Mouse (Mus musculus) liver, adult 2 months (tissue): ENCODE results near the gene Brk1.

ENCODE experiments used
- CTCF ChIP-seq: fragments of 200-500 bp; IDR thresholded peaks from 2 replicates; pipeline ENCODE4 v1.5.1; 2011; ENCODE audit warnings: low read depth, low read length, control low read depth
- POLR2A ChIP-seq: fragments of 200-500 bp; IDR thresholded peaks from 2 replicates; pipeline ENCODE4 v1.6.1; 2011; ENCODE audit warnings: low read length, control low read depth; ENCODE audit not compliant: insufficient read depth; ENCODE audit errors: extremely low read depth

DNA sequence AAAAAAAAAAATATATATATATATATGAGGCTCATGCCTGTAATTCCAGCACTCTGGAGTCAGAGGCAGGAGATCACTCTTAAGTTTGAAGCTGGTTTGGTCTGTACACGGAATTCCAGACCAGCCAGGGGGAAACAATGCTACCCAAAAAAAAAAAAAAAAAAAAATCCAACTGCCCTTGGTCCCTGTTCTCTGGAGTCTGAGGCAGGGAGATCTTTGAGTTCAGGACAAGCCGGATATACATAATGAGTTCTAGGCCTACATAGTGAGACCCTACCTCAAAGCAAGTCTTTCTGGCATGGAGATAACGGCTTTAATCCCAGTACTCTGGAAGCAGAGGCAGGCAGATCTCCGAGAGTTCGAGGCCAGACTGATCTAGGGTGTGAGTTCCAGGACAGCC, 18.8 kb downstream of the Brk1 start:
- TF ChIP-seq CTCF: no peak
- TF ChIP-seq POLR2A: no peak
